Mouse (Mus musculus): ENCODE data around the gene Grk6.
A peak's percentile ranks its signal among the peaks of the same experiment; 100 is the strongest.

The Grk6 gene

DNA sequence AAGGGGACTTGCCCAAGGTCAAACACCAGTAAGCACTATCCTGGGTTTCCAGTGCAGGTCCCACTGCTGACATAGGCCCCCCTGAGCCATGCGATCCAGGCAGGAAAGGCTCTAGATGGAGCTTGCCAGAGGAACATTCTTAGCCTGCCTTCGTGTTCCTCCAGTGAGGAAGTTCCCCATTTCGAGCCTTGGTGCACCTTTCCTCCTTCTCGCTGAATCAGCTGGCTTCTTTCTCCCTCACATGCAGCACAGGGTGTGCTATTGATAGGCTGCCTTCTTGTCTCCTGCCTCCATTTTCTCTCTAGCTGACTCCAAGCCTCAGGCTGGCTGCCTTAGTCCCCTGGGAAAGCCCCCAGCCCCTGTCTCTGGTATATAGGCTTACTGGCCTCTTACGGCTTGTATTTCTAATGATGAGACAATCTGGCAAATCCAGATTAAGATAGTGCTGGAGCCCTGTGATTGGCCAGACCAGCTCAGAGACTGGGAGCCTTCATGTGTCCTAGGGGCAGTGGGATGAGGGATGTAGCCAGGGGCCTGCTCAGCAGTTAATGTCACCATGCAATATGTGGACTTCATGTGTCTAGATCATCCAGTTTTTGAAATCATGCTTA, 21.1 kb downstream of the Grk6 start:
- DNase-seq: no peak

DNA sequence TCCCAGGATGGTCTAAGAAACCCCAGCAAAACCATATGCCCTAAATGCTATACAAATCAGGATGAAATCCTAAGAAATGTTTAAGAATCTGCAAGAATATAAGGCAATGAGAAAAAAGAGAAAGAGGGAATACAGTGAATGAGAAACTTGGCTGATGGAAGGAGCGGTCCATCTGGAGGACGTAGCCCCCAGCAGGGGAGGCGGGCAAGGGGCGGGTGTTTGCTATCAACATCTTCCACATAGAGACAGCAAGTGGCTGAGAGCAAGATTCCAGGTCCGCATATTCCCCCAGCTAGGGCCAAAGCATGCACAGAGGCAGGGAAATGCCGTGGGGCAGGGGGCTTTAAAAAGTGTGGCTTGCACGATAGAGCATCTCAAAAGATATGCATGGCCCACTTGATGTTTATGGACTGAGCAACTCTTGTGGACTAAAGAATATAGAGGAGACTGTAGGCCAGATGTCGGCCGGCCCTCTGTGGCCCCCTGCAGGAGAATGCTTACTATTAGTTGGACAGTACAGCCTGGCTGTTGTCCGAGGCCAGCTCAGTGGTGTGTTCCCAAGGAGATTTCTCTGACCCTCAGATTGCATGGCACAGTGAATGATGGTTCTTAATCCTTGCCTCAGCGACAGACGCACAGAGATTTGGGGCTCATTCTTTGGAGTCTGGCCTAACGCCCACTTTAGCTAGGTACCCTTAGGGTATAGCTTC, 24.1 kb downstream of the Grk6 start:
- DNase-seq: peak in 1 of 2 experiments; percentile 48

DNA sequence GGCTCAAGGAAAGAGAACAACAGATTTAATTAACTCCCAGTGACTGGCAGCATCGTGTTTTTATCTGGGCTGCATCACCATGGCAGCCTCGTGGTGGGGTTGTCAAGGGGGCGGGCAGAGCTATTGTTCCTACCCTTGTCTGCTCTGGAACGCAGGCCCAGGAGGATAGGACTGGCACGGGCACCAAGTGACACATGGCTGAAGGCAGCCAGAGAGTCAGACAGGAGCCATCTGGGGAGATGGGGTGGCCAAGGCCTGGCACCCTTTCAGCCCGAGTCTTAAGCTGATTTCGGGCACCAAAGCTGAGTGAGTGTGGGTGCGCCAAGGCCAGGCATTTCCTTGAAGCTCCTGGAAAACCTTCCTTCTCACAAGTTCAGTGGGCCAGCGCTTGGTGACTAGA, 25.5 kb downstream of the Grk6 start:
- peak; percentile 93 to 94 for DNase-seq

DNA sequence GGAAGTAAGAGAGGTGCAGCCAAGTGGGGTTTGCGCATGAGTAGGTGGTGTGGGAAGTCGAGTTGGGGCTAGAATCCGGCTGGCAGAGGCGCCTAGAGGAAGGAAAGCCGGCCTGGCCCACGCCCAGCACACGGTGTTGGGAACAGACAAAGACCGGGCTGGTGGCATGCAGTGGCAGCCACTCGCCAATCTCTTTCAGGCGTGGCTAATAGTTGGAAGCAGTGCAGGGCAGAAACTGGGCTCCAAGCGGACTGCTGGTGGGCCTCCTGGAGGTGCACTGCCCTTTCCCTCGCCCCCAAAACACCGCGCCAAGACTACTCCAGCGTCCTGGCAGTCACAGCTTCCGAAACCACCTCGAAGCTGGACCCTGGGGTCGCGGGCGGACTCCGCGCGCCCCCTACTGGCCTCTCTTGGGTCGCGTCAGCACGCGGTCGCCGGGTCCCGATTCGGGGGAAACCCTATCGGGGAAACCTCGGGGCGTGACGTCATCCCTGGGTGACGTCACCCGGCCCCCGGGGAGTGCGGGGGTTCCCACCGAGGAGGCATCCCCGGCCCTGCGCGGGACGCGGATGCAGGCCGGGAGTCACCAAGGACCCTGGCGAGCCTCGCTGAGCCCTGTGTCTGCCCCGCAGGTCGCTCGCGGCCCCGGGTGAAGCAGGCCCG, 26.4 kb downstream of the Grk6 start:
- peak; percentile 93 for DNase-seq

DNA sequence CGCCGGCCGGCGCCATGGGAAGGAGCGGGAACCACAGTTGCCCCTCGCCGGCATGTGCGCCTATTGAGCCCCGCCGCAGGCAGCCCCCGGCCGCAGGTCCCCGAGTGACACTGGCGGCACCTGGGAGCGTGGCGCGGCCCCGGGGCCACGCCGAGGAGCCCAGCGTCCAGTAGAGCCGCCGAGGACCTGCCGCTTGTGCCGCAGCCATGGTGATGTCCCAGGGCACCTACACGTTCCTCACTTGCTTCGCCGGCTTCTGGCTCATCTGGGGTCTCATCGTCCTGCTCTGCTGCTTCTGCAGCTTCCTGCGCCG, 26.9 kb downstream of the Grk6 start:
- DNase-seq: no peak

DNA sequence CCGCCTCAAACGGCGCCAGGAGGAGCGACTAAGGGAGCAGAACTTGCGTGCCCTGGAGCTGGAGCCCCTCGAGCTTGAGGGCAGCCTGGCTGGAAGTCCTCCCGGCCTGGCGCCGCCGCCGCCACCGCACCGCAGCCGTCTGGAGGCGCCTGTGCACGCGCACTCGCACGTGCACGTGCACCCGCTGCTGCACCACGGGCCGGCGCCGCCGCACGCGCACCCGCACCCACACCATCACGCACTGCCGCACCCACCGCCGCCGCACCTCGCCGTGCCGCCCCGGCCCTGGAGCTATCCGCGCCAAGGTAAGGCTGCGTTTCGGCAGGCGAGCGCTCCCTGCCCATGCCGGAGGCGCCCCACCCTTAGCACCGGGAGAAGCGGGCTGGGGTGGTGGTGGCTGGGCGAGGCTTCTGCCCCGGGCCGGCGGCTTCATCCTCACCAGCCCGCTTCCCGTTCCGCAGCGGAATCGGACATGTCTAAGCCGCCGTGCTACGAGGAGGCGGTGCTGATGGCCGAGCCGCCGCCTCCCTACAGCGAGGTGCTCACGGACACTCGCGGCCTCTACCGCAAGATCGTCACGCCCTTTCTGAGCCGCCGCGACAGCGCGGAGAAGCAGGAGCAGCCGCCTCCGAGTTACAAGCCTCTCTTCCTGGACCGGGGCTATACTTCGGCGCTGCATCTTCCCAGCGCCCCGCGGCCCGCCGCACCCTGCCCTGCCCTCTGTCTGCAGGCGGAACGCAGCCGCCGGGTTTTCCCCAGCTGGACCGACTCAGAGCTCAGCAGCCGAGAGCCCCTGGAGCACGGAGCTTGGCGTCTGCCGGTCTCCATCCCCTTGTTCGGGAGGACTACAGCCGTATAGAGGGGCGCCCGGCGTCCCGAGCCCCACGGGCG, 27.5 kb downstream of the Grk6 start:
- peak; percentile 75 to 80 for DNase-seq

DNA sequence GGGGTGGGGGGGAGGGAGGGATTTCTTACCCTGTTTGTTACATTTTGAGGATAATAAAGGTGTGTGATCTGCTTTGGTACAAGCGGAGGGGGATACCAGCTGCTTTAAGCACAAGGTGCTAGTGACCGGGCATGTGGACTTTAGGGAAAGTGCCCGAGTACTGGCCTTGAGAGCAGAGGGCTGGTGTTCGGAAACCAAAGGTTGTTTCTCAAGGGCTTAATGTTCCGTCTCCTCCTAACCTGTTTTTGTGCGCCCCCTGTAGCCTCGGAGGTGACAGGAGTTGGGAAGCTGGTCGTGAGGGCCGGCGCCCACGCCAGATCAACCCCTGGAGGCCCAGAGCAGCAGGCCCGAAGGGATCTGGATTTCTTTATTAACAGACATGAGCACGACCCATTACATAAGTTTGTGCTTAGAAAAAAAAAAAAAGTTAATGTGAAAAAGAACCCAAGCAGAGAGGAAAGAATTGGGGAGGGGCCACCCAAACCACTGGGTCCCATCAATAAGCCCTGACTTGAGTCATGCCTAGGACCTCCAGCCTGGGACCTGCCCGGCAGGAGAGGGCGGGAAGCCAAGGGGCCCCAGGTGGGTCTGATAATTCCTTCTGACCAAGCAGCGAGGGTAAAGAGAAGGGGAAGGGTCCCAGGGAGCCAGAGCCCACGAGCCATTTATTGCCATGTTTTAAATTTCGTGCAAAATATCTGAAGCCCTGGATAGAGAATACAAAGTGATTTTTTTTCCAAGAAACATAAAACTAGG, 28.4 kb downstream of the Grk6 start:
- peak in 1 of 2 experiments; percentile 56 for DNase-seq

DNA sequence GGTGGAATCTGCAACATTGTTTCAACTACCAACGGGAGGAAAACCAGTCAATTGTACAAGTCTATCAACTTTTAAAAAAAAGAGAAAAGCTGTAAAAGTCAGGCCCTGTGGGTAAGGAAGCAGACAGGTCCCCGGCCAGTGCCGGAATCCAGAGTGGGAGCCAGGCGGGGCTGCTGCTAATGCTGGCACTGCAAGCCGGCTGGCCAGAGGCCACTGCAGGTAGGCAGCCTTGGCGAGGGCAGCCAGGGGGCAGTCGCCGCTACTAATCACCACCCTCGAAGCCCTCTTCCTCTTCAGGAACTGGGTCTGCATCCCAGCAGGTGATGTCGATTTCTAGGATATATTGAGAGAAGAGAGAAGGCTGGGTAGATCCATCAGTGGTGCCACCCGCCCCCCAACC, 29.1 kb downstream of the Grk6 start:
- DNase-seq: peak in 1 of 2 experiments; percentile 57

DNA sequence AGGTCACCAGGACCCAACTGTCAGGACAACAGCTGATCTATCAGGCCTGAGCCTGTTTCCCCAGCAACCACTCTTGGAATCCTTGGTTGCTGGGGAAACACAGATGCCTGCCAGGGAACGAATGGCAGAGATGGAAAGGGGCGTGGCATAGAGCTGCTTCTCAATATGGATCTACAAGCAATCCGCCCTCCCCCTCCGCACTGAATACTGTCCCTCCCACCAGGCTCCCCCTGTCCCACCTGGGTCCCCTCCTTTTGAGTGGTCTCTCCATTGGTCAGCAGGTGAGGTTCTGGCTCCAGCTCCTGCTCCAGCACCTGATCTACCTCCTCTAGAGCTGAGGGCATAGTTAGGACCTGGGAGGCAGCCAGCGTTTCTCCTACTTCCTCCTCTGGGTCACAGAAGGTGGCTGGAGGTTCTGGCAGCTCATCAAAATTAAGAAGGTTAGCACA, 29.8 kb downstream of the Grk6 start:
- DNase-seq: peak; percentile 62 to 73

DNA sequence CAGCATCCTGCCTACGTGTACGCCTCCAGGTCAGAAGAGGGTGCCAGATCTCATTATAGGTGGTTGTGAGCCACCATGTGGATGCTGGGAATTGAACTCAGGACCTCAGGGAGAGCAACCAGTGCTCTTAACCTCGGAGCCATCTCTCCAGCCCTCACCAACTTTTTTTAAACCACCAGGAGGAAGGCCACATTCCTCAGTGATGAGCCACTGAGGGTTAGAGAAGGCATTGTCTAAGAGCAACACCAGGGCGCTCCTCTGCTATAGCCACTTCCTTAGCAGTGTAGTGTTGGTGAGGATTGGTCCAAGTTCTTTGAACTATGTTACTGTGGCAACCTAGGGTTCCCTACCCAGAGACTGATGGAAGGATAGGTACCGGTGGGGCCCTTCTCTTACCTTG, 30.9 kb downstream of the Grk6 start:
- no peak for DNase-seq

DNA sequence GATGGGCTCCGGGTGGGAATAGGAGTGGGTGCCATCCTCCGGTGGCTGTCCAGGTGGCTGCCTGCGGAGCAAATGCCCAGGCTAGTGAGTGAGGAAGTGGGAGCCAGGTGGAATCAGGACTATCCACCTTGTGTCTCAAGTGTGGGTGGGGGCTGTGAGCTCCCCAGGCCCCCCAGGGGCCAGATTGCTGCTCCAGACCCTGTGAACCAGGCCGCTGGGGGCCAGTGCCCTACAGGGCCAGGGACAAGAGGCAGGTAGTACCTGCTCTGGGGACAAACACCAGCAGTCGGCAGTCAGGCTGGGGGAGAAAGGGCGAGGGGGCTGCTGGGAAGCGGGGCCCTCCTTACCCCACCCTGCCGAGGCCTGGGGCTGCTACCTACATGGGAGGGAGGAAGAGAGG, 31.4 kb downstream of the Grk6 start:
- DNase-seq: no peak

DNA sequence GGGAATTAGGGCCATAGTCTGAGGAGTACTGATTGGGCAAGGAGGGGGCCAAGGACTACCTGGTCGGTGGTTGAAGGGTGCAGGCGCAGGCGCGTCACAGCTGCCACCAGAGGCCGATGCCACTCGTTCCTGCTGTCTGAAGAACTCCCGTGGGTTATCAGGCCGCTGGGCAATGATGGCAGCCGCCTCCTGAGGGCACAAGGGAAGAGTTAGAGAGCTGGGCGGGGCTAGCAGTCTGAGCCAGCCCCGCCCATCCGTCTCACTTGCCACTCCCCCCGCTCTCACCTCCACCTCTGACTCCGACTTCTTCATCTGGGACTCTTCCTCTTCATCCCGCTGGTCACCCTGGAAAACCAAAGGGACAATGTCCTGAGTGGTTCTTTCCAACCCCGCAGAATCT, 32.6 kb downstream of the Grk6 start:
- no peak for DNase-seq

DNA sequence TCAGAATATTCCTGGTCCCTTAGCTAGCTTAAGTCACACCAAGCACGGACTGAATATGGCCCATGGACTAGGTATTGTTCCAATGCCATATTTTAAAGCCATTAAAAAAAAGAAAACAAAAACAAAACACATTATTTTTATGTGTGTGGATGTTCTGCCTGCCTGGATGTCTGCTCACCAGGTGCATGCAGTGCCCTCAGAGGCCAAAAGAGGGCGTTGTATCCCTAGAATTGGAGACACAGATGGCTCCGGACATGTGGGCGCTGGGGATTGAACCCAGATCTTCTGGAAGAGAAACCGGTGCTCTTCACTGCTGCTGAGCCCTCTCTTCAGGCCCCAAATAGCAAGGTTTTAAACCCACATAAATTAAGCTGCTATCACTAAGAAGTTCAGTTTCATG, 33.2 kb downstream of the Grk6 start:
- DNase-seq: peak in 1 of 2 experiments; percentile 81

DNA sequence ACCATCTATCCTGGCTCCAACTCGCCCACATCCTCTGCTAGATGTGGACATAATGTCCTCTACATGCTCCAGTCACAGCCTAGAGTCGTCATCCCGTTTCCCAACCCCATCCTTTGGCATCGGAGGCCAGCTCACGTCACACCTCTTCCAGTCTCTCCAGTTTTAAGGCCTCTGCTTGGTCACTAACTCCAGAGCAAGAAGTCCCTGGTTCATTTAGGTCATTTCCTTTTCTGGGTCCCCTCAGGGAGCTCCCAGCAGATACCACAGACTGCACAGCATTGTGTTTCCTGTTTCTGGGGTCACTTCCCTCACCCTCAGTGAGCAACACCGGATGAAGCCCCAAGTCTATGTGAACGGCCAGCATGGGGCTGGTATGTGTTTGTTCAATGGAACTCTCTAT, 34.1 kb downstream of the Grk6 start:
- no peak for DNase-seq

DNA sequence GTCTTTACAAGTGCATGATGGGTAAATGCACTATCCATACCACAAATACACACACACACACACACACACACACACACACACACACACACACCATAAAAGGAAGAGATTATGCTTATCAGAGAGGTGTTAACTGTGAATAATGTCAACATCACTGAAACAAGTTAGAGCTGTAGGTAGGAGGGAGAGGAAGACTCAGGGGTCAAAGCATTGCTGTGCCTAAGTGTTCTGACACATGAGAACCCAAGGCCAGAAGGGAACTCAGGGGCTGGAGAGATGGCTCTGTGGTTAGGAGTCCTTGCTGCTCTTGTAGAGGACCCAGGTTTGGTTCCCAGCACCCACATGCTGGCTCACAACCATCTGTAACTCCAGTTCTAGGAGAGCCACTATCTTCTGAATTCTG, 35.1 kb downstream of the Grk6 start:
- DNase-seq: no peak

DNA sequence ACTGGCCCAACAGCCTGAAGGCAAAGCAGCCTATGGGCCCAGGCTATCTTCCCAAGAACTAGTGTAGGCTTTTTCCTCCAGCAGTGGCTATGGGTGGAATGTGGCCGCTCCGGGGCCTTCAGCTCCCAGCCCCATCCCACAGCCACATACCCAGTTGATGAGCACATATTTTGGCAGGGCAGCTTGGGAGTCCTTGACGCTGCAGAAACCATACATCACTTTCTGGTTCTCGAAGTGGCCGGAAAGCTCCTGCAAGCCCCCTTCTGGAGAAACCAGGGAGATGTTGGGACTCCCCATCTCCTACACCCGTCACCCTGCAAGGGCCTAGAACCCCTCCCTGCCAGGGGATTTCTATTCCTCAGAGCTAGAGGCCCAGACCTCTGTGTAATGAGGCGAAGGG, 37.7 kb downstream of the Grk6 start:
- DNase-seq: no peak

DNA sequence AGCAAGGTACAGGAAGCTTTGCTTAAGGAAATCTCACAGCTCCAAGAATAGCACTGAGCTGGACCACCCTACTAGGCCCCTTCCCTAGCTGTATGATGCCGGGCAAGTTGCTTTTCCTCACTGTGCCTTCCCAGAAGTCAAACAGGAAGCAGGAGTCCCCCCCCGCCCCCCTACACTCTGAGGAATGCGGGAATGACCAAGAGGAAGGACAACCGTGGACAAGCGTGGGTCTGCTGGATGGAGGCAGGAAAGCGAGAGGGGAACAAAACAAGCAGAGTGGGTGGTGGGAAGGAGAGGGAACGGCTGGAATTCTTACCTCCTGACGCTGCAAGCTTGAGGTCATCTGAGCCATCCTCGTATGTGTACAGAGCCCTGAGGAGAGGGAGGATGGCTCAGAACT, 38.2 kb downstream of the Grk6 start:
- DNase-seq: no peak

DNA sequence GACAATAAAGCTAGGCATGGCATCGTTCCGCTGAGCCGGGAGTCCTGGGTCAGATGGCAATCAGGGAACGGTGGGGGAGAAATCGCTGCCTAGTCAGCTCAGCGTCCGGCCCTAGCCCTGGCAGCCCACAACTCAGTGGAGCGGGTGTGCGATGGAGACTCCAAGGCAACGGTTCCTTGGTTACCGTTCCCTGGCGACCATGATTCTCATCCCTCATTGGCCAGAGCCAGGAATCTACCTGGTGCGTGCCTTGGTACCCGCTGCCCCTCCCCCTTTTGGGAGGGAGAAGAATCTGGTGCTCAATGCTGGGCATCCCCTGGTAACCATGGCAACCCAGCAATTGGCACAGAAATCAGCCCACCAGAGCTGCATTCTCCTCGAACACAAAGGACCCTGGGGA, 38.7 kb downstream of the Grk6 start:
- peak; percentile 84 to 92 for DNase-seq

DNA sequence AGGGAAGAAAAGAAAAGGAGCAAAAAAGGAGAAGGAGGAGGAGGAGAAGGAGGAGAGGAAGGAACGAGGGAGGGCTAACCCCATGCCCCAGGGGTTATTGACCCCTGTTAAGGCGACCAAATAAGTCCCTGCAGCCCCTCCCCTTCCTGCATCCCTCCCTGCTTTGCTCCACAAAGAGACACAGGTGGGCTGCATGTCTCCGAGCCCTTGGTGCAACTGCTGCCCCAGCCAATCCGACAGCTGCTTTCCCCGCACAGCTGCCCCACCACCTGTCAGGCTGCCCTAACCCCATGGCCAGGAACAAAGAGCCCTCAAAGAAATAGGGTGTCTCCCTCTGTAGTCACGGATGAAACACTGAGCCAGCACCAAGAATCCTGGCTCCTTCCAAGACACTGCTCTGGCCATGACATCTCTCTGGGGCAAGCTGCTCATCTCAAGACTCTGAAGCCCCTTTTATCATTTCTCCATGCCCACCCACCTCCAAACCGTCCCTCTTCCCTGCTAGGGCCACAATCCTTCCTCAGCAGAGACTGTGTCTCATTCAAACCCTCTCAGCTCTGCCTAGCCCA, 39.7 kb downstream of the Grk6 start:
- no peak for DNase-seq

DNA sequence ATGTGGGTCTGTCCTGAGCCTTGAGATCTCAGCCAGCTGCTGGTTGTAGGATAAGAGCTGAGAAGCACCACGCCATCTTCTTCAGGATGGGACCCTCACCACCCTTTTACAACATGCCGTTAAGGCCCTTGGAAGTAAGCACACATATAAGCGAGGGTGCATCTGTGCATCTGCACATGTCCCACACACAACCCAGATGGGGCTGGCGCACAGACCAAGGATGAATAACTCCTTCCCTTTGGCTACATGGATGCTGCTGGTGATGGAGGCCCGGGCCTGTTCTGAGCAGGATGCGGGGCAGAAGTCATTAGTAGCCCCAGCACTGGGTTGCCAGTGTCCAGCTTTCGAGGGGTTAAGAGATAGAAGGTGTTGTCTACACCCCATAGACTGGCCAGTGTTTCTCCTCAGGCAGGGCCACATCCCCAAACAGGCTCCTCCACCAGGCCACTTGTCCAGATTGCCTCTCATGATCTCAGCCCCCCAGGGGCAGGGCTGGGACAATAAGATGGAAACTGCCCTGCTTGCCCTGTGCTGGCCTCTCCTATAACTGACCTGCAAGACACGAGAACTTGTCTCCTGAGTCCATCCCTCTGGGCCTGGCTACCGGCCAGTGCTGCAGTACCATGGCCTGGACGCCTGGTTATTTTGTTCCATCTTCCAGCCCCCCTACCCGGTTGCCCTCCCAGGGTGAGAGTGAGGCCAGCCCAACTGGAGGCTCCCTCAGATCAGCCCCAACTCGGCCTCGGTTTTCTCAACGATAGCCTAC, 41.3 kb downstream of the Grk6 start:
- peak; percentile 64 to 79 for DNase-seq

DNA sequence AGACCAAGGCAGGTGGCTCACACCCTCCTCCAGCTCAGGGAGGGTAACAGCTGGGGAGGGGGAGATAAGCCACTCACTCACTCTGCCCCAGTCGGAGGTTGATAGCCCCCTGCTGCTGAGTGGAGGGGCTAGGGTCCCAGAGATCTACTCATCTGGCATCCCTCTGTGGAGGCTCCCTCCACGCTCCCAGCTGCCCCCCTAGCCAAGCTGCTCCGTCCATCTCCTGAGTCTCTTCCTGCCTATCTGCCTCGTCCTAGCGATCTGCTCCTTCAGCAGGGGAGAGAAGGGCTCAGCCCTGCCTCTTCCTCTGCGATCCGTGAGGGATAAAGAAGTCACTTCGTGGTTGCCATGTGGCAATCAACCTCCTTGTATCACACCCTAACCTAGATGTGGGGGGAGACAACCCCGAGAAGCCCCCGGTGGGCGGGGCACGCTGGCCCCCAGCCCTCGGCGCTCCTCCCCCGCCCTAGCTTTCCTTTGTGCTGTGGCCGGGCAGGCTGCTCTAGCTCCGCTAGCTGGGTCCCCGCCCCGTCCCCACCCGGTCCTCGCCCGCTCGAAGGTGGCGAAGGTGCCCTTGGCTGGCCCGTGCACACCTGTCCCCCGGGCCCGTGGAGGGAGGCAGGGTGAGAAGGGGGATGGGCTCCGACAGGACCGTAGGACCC, 42.2 kb downstream of the Grk6 start:
- peak; percentile 71 to 73 for DNase-seq
